Mouse (Mus musculus) frontal cortex, adult (tissue): Measurements from ENCODE around the gene Fastkd5.
A peak's percentile ranks its signal among the peaks of the same experiment; 100 is the strongest.
"Not testable (repeated sequence)": the region's sequence is repeated elsewhere in the genome, so short reads cannot be mapped to it uniquely, and the experiment has no call there.

Source experiments
- ATAC-seq: cut with Nextera tagmentation; 2 replicates; pipeline ENCODE4 v1.9.2; 2017; ENCODE audit warnings: mild to moderate bottlenecking, moderate library complexity, mixed read lengths; ENCODE audit not compliant: low TSS enrichment

Fastkd5 gene

GRCm38 (mm10) chr2:130629839-130630203 lies at the start of gene Fastkd5, which contains the start of gene Ubox5:
Fastkd5 (minus strand) TSS chr2:130630027.
Ubox5 (minus strand) TSS chr2:130630038.
- peak; percentile 71 for ATAC-seq

- ATAC-seq = no peak
Observed at GRCm38 (mm10) chr2:130679154-130679553, 49.3 kb upstream of the Fastkd5 start.

- ATAC-seq = no peak
Observed at GRCm38 (mm10) chr2:130677211-130677610, 47.4 kb upstream of the Fastkd5 start.

GRCm38 (mm10) chr2:130667559-130667958 lies 37.7 kb upstream of the Fastkd5 start, which contains the start of gene Itpa:
Itpa (plus strand) TSS chr2:130667610.
- ATAC-seq = peak; percentile 80

GRCm38 (mm10) chr2:130664102-130664701 lies 34.4 kb upstream of the Fastkd5 start, which contains the start of gene Ddrgk1:
Ddrgk1 (minus strand) TSS chr2:130664659.
- peak; percentile 85 for ATAC-seq

- no peak for ATAC-seq
Observed at GRCm38 (mm10) chr2:130663342-130663741, 33.5 kb upstream of the Fastkd5 start.

GRCm38 (mm10) chr2:130658530-130658929 lies 28.7 kb upstream of the Fastkd5 start:
- peak; percentile 10; the same call in 1 of the 2 replicates for ATAC-seq

GRCm38 (mm10) chr2:130657541-130657940 lies 27.7 kb upstream of the Fastkd5 start:
- ATAC-seq = peak; percentile 81

- ATAC-seq = peak; percentile 56
Observed at GRCm38 (mm10) chr2:130656536-130656935, 26.7 kb upstream of the Fastkd5 start.

- no peak for ATAC-seq
Observed at GRCm38 (mm10) chr2:130655660-130656339, 26.0 kb upstream of the Fastkd5 start.

- ATAC-seq = no peak
Observed at GRCm38 (mm10) chr2:130653760-130654159, 23.9 kb upstream of the Fastkd5 start.

GRCm38 (mm10) chr2:130653303-130653702 lies 23.5 kb upstream of the Fastkd5 start:
- ATAC-seq = peak; percentile 35

- not testable (repeated sequence) for ATAC-seq
Observed at GRCm38 (mm10) chr2:130649028-130649427, 19.2 kb upstream of the Fastkd5 start.

- no peak for ATAC-seq
Observed at GRCm38 (mm10) chr2:130645198-130645597, 15.4 kb upstream of the Fastkd5 start.

GRCm38 (mm10) chr2:130642684-130643369 lies 13.0 kb upstream of the Fastkd5 start, which contains the start of gene Lzts3:
Lzts3 (minus strand) TSS chr2:130642803.
- ATAC-seq = peak; percentile 70

- peak; percentile 56 for ATAC-seq
Observed at GRCm38 (mm10) chr2:130642197-130642660, 12.4 kb upstream of the Fastkd5 start.

GRCm38 (mm10) chr2:130641351-130642025 lies 11.7 kb upstream of the Fastkd5 start:
- ATAC-seq = no peak

GRCm38 (mm10) chr2:130639276-130639675 lies 9.4 kb upstream of the Fastkd5 start:
- ATAC-seq = no peak

- no peak for ATAC-seq
Observed at GRCm38 (mm10) chr2:130638101-130638611, 8.3 kb upstream of the Fastkd5 start.

GRCm38 (mm10) chr2:130635847-130636246 lies 6.0 kb upstream of the Fastkd5 start:
- peak; percentile 30 for ATAC-seq

- peak; percentile 11; the same call in 1 of the 2 replicates for ATAC-seq
Observed at GRCm38 (mm10) chr2:130634739-130635411, 5.0 kb upstream of the Fastkd5 start.
